Mouse (Mus musculus) lung, adult 2 months (tissue): ENCODE measurements at regions not wholly inside any gene's neighbourhood (a gene's known extent, or its start where the extent isn't known, plus 50 kb on each side); places are given as distances from the start of the nearest gene placed in this dataset.

Experiments used
- CTCF ChIP-seq: fragments of 200-500 bp; IDR thresholded peaks from 2 replicates; pipeline ENCODE4 v1.5.1; 2011; ENCODE audit warnings: mild to moderate bottlenecking, low read length, control low read depth; ENCODE audit not compliant: insufficient read depth
- POLR2A ChIP-seq: fragments of 200-500 bp; IDR thresholded peaks from 2 replicates; pipeline ENCODE4 v1.6.1; 2011; ENCODE audit warnings: low read depth, mild to moderate bottlenecking, control low read depth, low read length, borderline replicate concordance; ENCODE audit errors: extremely low read depth

- no peak for TF ChIP-seq POLR2A
- no peak for TF ChIP-seq CTCF
Observed at GRCm38 (mm10) chr15:14806849-14807248, 1633.4 kb upstream of the Cdh6 start.
